Mouse (Mus musculus) frontal cortex, adult (tissue): ENCODE measurements around the gene Cx3cr1.

Experiments used
- ATAC-seq: cut with Nextera tagmentation; 2 replicates; pipeline ENCODE4 v1.9.2; 2017; ENCODE audit warnings: mild to moderate bottlenecking, moderate library complexity, mixed read lengths; ENCODE audit not compliant: low TSS enrichment

The Cx3cr1 gene

GRCm38 (mm10) chr9:119999636-120000035, 70.0 kb downstream of the Cx3cr1 start:
- no peak for ATAC-seq

- no peak for ATAC-seq
These were observed 70.9 kb downstream of the Cx3cr1 start for GRCm38 (mm10) chr9:119998776-119999175.

GRCm38 (mm10) chr9:119996080-119996479, 73.6 kb downstream of the Cx3cr1 start:
- ATAC-seq, result no peak

- no peak for ATAC-seq
These were observed 75.5 kb downstream of the Cx3cr1 start for GRCm38 (mm10) chr9:119994207-119994606.

- no peak for ATAC-seq
These were observed 76.4 kb downstream of the Cx3cr1 start for GRCm38 (mm10) chr9:119993092-119993844.

- no peak for ATAC-seq
These were observed 78.4 kb downstream of the Cx3cr1 start for GRCm38 (mm10) chr9:119991310-119991709.

- no peak for ATAC-seq
These were observed 81.4 kb downstream of the Cx3cr1 start for GRCm38 (mm10) chr9:119988304-119988703.

GRCm38 (mm10) chr9:119985881-119986574, 83.7 kb downstream of the Cx3cr1 start:
- no peak for ATAC-seq

GRCm38 (mm10) chr9:119984536-119985011, 85.1 kb downstream of the Cx3cr1 start, which contains the start of gene Csrnp1:
Csrnp1 (minus strand) TSS chr9:119984658.
- ATAC-seq, result no peak

- ATAC-seq, result peak; percentile 38
These were observed 85.8 kb downstream of the Cx3cr1 start for GRCm38 (mm10) chr9:119983585-119984535.

GRCm38 (mm10) chr9:119982956-119983551, 86.6 kb downstream of the Cx3cr1 start:
- no peak for ATAC-seq

- no peak for ATAC-seq
These were observed 87.4 kb downstream of the Cx3cr1 start for GRCm38 (mm10) chr9:119982241-119982811.

GRCm38 (mm10) chr9:119981183-119982179, 88.2 kb downstream of the Cx3cr1 start:
- peak; percentile 18 for ATAC-seq

- no peak; the same call in 1 of the 2 replicates for ATAC-seq
These were observed 88.9 kb downstream of the Cx3cr1 start for GRCm38 (mm10) chr9:119980770-119981182.

GRCm38 (mm10) chr9:119979749-119980148, 89.9 kb downstream of the Cx3cr1 start:
- ATAC-seq, result no peak

GRCm38 (mm10) chr9:119978811-119979441, 90.8 kb downstream of the Cx3cr1 start:
- ATAC-seq, result peak; percentile 52

GRCm38 (mm10) chr9:119978151-119978810, 91.4 kb downstream of the Cx3cr1 start:
- ATAC-seq, result no peak

- no peak for ATAC-seq
These were observed 92.1 kb downstream of the Cx3cr1 start for GRCm38 (mm10) chr9:119977557-119978060.
